ENCODE assay signal across 9 mouse cellular contexts in the genomic region with DNA sequence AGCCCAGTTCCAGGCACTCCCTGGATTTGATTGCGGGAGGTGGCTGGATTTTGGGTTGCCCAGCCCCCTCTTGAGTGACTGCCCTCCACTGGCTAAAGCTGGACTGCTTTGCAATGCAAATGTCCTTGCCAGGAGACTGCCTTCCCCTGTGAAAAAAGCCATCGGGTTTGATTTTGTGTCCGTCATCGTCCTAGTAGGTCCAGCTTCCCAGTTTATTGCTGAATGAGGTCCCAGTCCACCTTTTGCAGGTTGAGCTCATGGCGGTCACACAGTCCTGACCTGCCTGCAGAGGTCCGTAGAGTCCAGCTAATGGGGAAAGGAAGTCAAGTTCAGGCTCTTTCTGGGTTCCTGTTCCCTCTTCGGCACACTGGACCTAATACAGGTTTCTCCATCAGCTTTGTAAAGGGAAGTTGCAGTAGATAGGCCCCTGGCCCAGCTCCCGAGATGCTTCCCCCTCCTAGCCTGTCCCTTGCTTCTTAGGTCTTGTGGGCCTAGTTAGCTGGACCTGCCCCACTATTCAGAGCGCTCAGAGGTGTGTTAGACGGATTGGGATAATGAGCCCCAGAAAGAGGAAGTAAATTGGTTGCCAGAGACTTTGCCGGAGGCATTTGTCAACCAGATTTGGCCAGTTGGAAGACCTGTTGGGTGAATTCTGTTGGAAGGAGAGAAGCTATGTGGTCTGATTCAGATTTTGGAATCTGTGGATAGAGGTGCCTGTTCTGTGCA. TPM values are rescaled to one million over a fixed set of nuclear protein-coding genes. Genes with fewer than 3 reads are reported as not detected.
DNase-seq lines count a peak whose midpoint lies in the region; ATAC-seq lines count a peak whose summit lies in the region.
"Had no signal": no experiment of that assay in that cellular context is flagged by ENCODE, and none has a peak within 500 bp of the region (broad histone marks: within the 10 kb centered on the region; RNA-seq: fewer than 3 reads in every experiment).

No protein-coding gene starts in this region.

- 3% methylated on average over 11 of the region's 11 CpGs for WGBS in hindbrain, embryonic 14.5 days

- ATAC-seq in hindbrain, embryonic 14.5 days (ENCODE audit: low FRiP score): no peak

- no peaks in the 10 kb centered on the region for H3K36me3 ChIP-seq in hindbrain, embryonic 14.5 days (replicated peaks; ENCODE audit: control insufficient read depth, insufficient read depth)

- H3K27me3 ChIP-seq in hindbrain, embryonic 14.5 days (ENCODE audit: control insufficient read depth, insufficient read depth, low read length): no peaks in the 10 kb centered on the region

- no peaks in the 10 kb centered on the region for H3K9me3 ChIP-seq in hindbrain, embryonic 14.5 days (ENCODE audit: control insufficient read depth, low read length)

- H3K27ac ChIP-seq in hindbrain, embryonic 14.5 days: peak overlapping the region; percentile 93

- peak overlapping the region; percentile 98 for H3K9ac ChIP-seq in hindbrain, embryonic 14.5 days

- peaks cover 56% of the 10 kb centered on the region for H3K4me1 ChIP-seq in hindbrain, embryonic 14.5 days (replicated peaks; ENCODE audit: control insufficient read depth, insufficient read depth, low read length)

- peak overlapping the region; percentile 94 for H3K4me3 ChIP-seq in hindbrain, embryonic 14.5 days (replicated peaks; ENCODE audit: low read length)

- peak; percentile 14 for DNase-seq in MN1 (ENCODE audit: low spot score)
- peak; percentile 79 for DNase-seq in cerebellum, adult 9-10 months
- peak; percentile 22 to 50 for DNase-seq in frontal cortex, postnatal 25 days (ENCODE audit: low spot score in 2 of 2)
- no peak for DNase-seq in hindbrain, embryonic 14.5 days (ENCODE audit: low spot score)
- peak; percentile 27 to 47 for DNase-seq in layer of hippocampus, postnatal 25 days (ENCODE audit: extremely low spot score in 1 of 2, low spot score in 1 of 2)
- peak; percentile 60 to 71 for DNase-seq in lung, postnatal 4 days
- peak; percentile 11 for DNase-seq in retina, postnatal 7 days (ENCODE audit: low read depth, low spot score)
- no peak for DNase-seq in thymus, postnatal 25 days

- H3K4me2 ChIP-seq in hindbrain, embryonic 14.5 days (replicated peaks): peak overlapping the region; percentile 88

RNA-seq across cellular contexts. Expression of a gene that starts 1.7 kb away (rescaled TPM):
- 7.8 and 8.3 TPM in 2 replicates for polyA plus RNA-seq in hindbrain, embryonic 14.5 days (2014; fragmentation: Nextera tagmentation; extraction: Ambion mirVana)
- 10 to 100 TPM; 70.2 to 75.2 TPM for total RNA-seq in layer of hippocampus, postnatal 25 days (2021)

RNA-seq across cellular contexts. Expression of a gene that starts 33.9 kb away (rescaled TPM):
- polyA plus RNA-seq in hindbrain, embryonic 14.5 days (2014; fragmentation: Nextera tagmentation; extraction: Ambion mirVana): 132 and 141 TPM in 2 replicates
- 10 to 100 TPM; 74.0 to 80.4 TPM for total RNA-seq in layer of hippocampus, postnatal 25 days (2021)

RNA-seq across cellular contexts. Expression of a gene that starts 37.8 kb away (rescaled TPM):
- polyA plus RNA-seq in hindbrain, embryonic 14.5 days (2014; fragmentation: Nextera tagmentation; extraction: Ambion mirVana): 11.6 and 12.6 TPM in 2 replicates
- total RNA-seq in layer of hippocampus, postnatal 25 days (2021): 1 to 10 TPM; 4.0 to 4.1 TPM
- total RNA-seq: gastrocnemius, postnatal 4 days had no signal

RNA-seq across cellular contexts. Expression of a gene that starts 38.7 kb away (rescaled TPM):
- 0.48 and 0.81 TPM in 2 replicates for polyA plus RNA-seq in hindbrain, embryonic 14.5 days (2014; fragmentation: Nextera tagmentation; extraction: Ambion mirVana)
- total RNA-seq in layer of hippocampus, postnatal 25 days (2021): under 1 TPM in 1 of 2 experiments, not detected in 1; 0.33 TPM
- total RNA-seq: gastrocnemius, postnatal 4 days had no signal

RNA-seq across cellular contexts. Expression of a gene that starts 50.1 kb away (rescaled TPM):
- 32.3 and 36.8 TPM in 2 replicates for polyA plus RNA-seq in hindbrain, embryonic 14.5 days (2014; fragmentation: Nextera tagmentation; extraction: Ambion mirVana)
- 10 to 100 TPM; 41.4 to 48.8 TPM for total RNA-seq in layer of hippocampus, postnatal 25 days (2021)

Comparison
In these comparisons a context has a peak if more than half of its experiments do, and no peak if none do; other contexts are left out.
1. DNase-seq: peak in MN1 (single experiment), cerebellum, adult 9-10 months (single experiment), frontal cortex, postnatal 25 days (2 of 2), layer of hippocampus, postnatal 25 days (2 of 2), lung, postnatal 4 days (2 of 2) and retina, postnatal 7 days (single experiment); none in hindbrain, embryonic 14.5 days (single experiment) and thymus, postnatal 25 days (single experiment).